Comparison of ENCODE assay signal across 18 mouse cellular contexts in genomic region chr2:72123851-72124250, GRCm38 (mm10).
DNase-seq lines count a peak whose midpoint lies in the region; ATAC-seq and TF ChIP-seq lines count a peak whose summit lies in the region.
"Had no signal": no experiment of that assay in that cellular context is flagged by ENCODE, and none has a peak within 500 bp of the region (broad histone marks: within the 10 kb centered on the region; RNA-seq: fewer than 3 reads in every experiment).

No protein-coding gene starts in this region.

- H3K27me3 ChIP-seq in embryonic facial prominence, embryonic 10.5 days (replicated peaks; ENCODE audit: low read depth, poor library complexity, severe bottlenecking): no peaks in the 10 kb centered on the region
- H3K27me3 ChIP-seq in limb, embryonic 11.5 days (ENCODE audit: control insufficient read depth, insufficient read depth, low read length): no peaks in the 10 kb centered on the region
- no peaks in the 10 kb centered on the region for H3K27me3 ChIP-seq in liver, embryonic 14.5 days (ENCODE audit: control insufficient read depth, insufficient read depth, low read length)
- H3K27me3 ChIP-seq: forebrain, embryonic 13.5 days; hindbrain, embryonic 13.5 days; intestine, embryonic 15.5 days had no signal

- TF ChIP-seq EP300 in liver, embryonic 14.5 days (IDR thresholded peaks at IDR 0.05; ENCODE audit: low read depth): no peak

- H3K9ac ChIP-seq in limb, embryonic 11.5 days (ENCODE audit: low read length): no peak overlapping the region
- no peak overlapping the region for H3K9ac ChIP-seq in liver, embryonic 14.5 days (replicated peaks)
- H3K9ac ChIP-seq: forebrain, embryonic 13.5 days; hindbrain, embryonic 13.5 days; intestine, embryonic 15.5 days had no signal

- WGBS in embryonic facial prominence, embryonic 10.5 days: 37% methylated on average over 5 of the region's 5 CpGs
- 8% methylated on average over 5 of the region's 5 CpGs for WGBS in limb, embryonic 11.5 days
- WGBS in liver, embryonic 14.5 days (ENCODE audit: insufficient replicate concordance): 19% methylated on average over 5 of the region's 5 CpGs

- no peaks in the 10 kb centered on the region for H3K36me3 ChIP-seq in embryonic facial prominence, embryonic 10.5 days (replicated peaks)
- H3K36me3 ChIP-seq in limb, embryonic 11.5 days (ENCODE audit: control insufficient read depth, insufficient read depth, low read length): no peaks in the 10 kb centered on the region
- H3K36me3 ChIP-seq in liver, embryonic 14.5 days (replicated peaks; ENCODE audit: control insufficient read depth, insufficient read depth, low read depth): no peaks in the 10 kb centered on the region
- H3K36me3 ChIP-seq: hindbrain, embryonic 13.5 days; intestine, embryonic 15.5 days had no signal

- H3K4me2 ChIP-seq in limb, embryonic 11.5 days (ENCODE audit: low read depth, severe bottlenecking): no peak overlapping the region
- no peak overlapping the region for H3K4me2 ChIP-seq in liver, embryonic 14.5 days (ENCODE audit: low read depth)
- H3K4me2 ChIP-seq: forebrain, embryonic 13.5 days; heart, embryonic 11.5 days; hindbrain, embryonic 13.5 days; intestine, embryonic 15.5 days had no signal

- peak; percentile 68 for DNase-seq in embryo, embryonic 10.5 days (ENCODE audit: low spot score)
- peak; percentile 63 for DNase-seq in embryonic facial prominence, embryonic 10.5 days (ENCODE audit: low spot score)
- peak; percentile 68 for DNase-seq in limb, embryonic 11.5 days (ENCODE audit: low spot score)
- DNase-seq in liver, embryonic 14.5 days (ENCODE audit: low read depth in 3 of 3, low spot score in 3 of 3): no peak
- no peak for DNase-seq in spleen, postnatal 4 days (ENCODE audit: low spot score in 2 of 2)
- no peak for DNase-seq in heart, adult 8-10 months (ENCODE audit: low spot score)
- DNase-seq: adrenal gland, adult 2 months; cerebellum, adult 2 months; gastrocnemius, postnatal 36 days; heart, postnatal 10 days; lung, adult 18-20 months; right cerebral cortex, adult 18-20 months; thymus, postnatal 25 days had no signal

- peaks cover 20% of the 10 kb centered on the region for H3K4me1 ChIP-seq in embryonic facial prominence, embryonic 10.5 days
- H3K4me1 ChIP-seq in limb, embryonic 11.5 days (ENCODE audit: control insufficient read depth, insufficient read depth, low read length): peaks cover 6% of the 10 kb centered on the region
- H3K4me1 ChIP-seq in liver, embryonic 14.5 days (replicated peaks; ENCODE audit: control insufficient read depth in 2 of 2, insufficient read depth in 2 of 2, low read length in 1 of 2): peaks cover 0 to 10% of the 10 kb centered on the region in 2 experiments; a peak in 2 of 4 replicates

- no peak for ATAC-seq in limb, embryonic 11.5 days (ENCODE audit: insufficient number of reproducible peaks, low FRiP score, low TSS enrichment, low read depth)
- peak; percentile 45; the same call in 1 of the 2 replicates for ATAC-seq in liver, embryonic 14.5 days (ENCODE audit: insufficient read depth)
- ATAC-seq in CD4-positive, CD25-positive, alpha-beta regulatory T cell, adult 4 months: no peak
- ATAC-seq: forebrain, embryonic 13.5 days; intestine, embryonic 15.5 days had no signal

- H3K4me3 ChIP-seq in embryonic facial prominence, embryonic 10.5 days: no peak overlapping the region
- no peak overlapping the region for H3K4me3 ChIP-seq in limb, embryonic 11.5 days (ENCODE audit: low read depth, low read length)
- H3K4me3 ChIP-seq in liver, embryonic 14.5 days (ENCODE audit: insufficient read depth in 1 of 2, low read depth in 2 of 2, low read length in 2 of 2): no peak overlapping the region
- H3K4me3 ChIP-seq: forebrain, embryonic 13.5 days; hindbrain, embryonic 13.5 days; intestine, embryonic 15.5 days had no signal

- H3K9me3 ChIP-seq in embryonic facial prominence, embryonic 10.5 days: no peaks in the 10 kb centered on the region
- H3K9me3 ChIP-seq in limb, embryonic 11.5 days (ENCODE audit: control insufficient read depth, low read length): no peaks in the 10 kb centered on the region
- H3K9me3 ChIP-seq in liver, embryonic 14.5 days (ENCODE audit: control insufficient read depth, low read length): no peaks in the 10 kb centered on the region
- H3K9me3 ChIP-seq: forebrain, embryonic 13.5 days; hindbrain, embryonic 13.5 days; intestine, embryonic 15.5 days had no signal

- peak overlapping the region; percentile 35; the same call in 1 of the 2 replicates for H3K27ac ChIP-seq in embryonic facial prominence, embryonic 10.5 days (replicated peaks)
- no peak overlapping the region for H3K27ac ChIP-seq in limb, embryonic 11.5 days (replicated peaks; ENCODE audit: low read depth, low read length)
- H3K27ac ChIP-seq in liver, embryonic 14.5 days: no peak overlapping the region
- H3K27ac ChIP-seq: hindbrain, embryonic 13.5 days; intestine, embryonic 15.5 days had no signal

- TF ChIP-seq CTCF in liver, embryonic 14.5 days (IDR thresholded peaks at IDR 0.05; ENCODE audit: low read depth): no peak

Comparison
In these comparisons a context has a peak if more than half of its experiments do, and no peak if none do; other contexts are left out.
1. DNase-seq: peak in embryo, embryonic 10.5 days (single experiment), embryonic facial prominence, embryonic 10.5 days (single experiment) and limb, embryonic 11.5 days (single experiment); none in liver, embryonic 14.5 days (0 of 3), spleen, postnatal 4 days (0 of 2) and heart, adult 8-10 months (single experiment).